ENCODE assay signal across 12 mouse cellular contexts in genomic region chr6:88639372-88639920, GRCm38 (mm10). TPM values are rescaled to one million over a fixed set of nuclear protein-coding genes. Genes with fewer than 3 reads are reported as not detected.
A peak's percentile ranks its signal among the peaks of the same experiment; 100 is the strongest.
DNase-seq lines count a peak whose midpoint lies in the region; ATAC-seq lines count a peak whose summit lies in the region.
"Had no signal": no experiment of that assay in that cellular context is flagged by ENCODE, and none has a peak within 500 bp of the region (broad histone marks: within the 10 kb centered on the region; RNA-seq: fewer than 3 reads in every experiment).

No protein-coding gene starts in this region.

- ATAC-seq in heart, embryonic 15.5 days (replicated peaks; ENCODE audit: insufficient number of reproducible peaks, insufficient read depth, low FRiP score, low read depth): no peak
- ATAC-seq in neural tube, embryonic 12.5 days (ENCODE audit: low FRiP score, low read depth): no peak
- no peak for ATAC-seq in hindbrain, embryonic 15.5 days (ENCODE audit: low FRiP score, low read depth)
- ATAC-seq: CD4-positive, CD25-positive, alpha-beta regulatory T cell, adult 4 months had no signal

- no peaks in the 10 kb centered on the region for H3K9me3 ChIP-seq in heart, embryonic 15.5 days (replicated peaks)
- no peaks in the 10 kb centered on the region for H3K9me3 ChIP-seq in neural tube, embryonic 12.5 days
- H3K9me3 ChIP-seq in hindbrain, embryonic 15.5 days: no peaks in the 10 kb centered on the region

- WGBS in heart, embryonic 15.5 days: 34% methylated on average over 6 of the region's 6 CpGs
- WGBS in neural tube, embryonic 12.5 days: 38% methylated on average over 6 of the region's 6 CpGs
- 39% methylated on average over 6 of the region's 6 CpGs for WGBS in hindbrain, embryonic 15.5 days

- H3K4me3 ChIP-seq in heart, embryonic 15.5 days: no peak overlapping the region
- H3K4me3 ChIP-seq in neural tube, embryonic 12.5 days: no peak overlapping the region
- no peak overlapping the region for H3K4me3 ChIP-seq in hindbrain, embryonic 15.5 days
- H3K4me3 ChIP-seq: limb, embryonic 13.5 days had no signal

- no peak for DNase-seq in heart, postnatal 4 days
- DNase-seq in neural tube, embryonic 10.5 days (ENCODE audit: extremely low spot score, low spot score): no peak
- no peak for DNase-seq in lung, postnatal 25 days (ENCODE audit: low spot score)
- no peak for DNase-seq in urinary bladder, postnatal 25 days (ENCODE audit: low spot score)
- no peak for DNase-seq in cerebellum, adult 11 months

- no peak overlapping the region for H3K27ac ChIP-seq in heart, embryonic 15.5 days
- no peak overlapping the region for H3K27ac ChIP-seq in neural tube, embryonic 12.5 days
- peak overlapping the region; percentile 56 for H3K27ac ChIP-seq in hindbrain, embryonic 15.5 days (replicated peaks)
- H3K27ac ChIP-seq: limb, embryonic 13.5 days; macrophage had no signal

- no peak overlapping the region for H3K9ac ChIP-seq in heart, embryonic 15.5 days
- no peak overlapping the region for H3K9ac ChIP-seq in neural tube, embryonic 12.5 days
- no peak overlapping the region for H3K9ac ChIP-seq in hindbrain, embryonic 15.5 days
- H3K9ac ChIP-seq: limb, embryonic 13.5 days had no signal

- peaks cover 17% of the 10 kb centered on the region; the same call in 1 of the 2 replicates for H3K4me1 ChIP-seq in heart, embryonic 15.5 days (replicated peaks)
- H3K4me1 ChIP-seq in neural tube, embryonic 12.5 days: peaks cover 7% of the 10 kb centered on the region; the same call in 1 of the 2 replicates
- peaks cover 18% of the 10 kb centered on the region for H3K4me1 ChIP-seq in hindbrain, embryonic 15.5 days (replicated peaks)

- H3K4me2 ChIP-seq in heart, embryonic 15.5 days: peak overlapping the region; percentile 27; the same call in 1 of the 2 replicates
- peak overlapping the region; percentile 23 for H3K4me2 ChIP-seq in neural tube, embryonic 12.5 days (replicated peaks)
- H3K4me2 ChIP-seq in hindbrain, embryonic 15.5 days: peak overlapping the region; percentile 45
- H3K4me2 ChIP-seq: limb, embryonic 13.5 days had no signal

- no peaks in the 10 kb centered on the region for H3K27me3 ChIP-seq in heart, embryonic 15.5 days
- no peaks in the 10 kb centered on the region for H3K27me3 ChIP-seq in neural tube, embryonic 12.5 days (replicated peaks)
- no peaks in the 10 kb centered on the region for H3K27me3 ChIP-seq in hindbrain, embryonic 15.5 days
- H3K27me3 ChIP-seq: limb, embryonic 13.5 days had no signal

- no peaks in the 10 kb centered on the region for H3K36me3 ChIP-seq in heart, embryonic 15.5 days
- no peaks in the 10 kb centered on the region for H3K36me3 ChIP-seq in neural tube, embryonic 12.5 days
- no peaks in the 10 kb centered on the region for H3K36me3 ChIP-seq in hindbrain, embryonic 15.5 days
- H3K36me3 ChIP-seq: limb, embryonic 13.5 days had no signal

RNA-seq across cellular contexts. Expression of gene Kbtbd12, which starts 1.7 kb away (rescaled TPM):
- 25.5 and 25.6 TPM in 2 replicates for polyA plus RNA-seq in heart, embryonic 15.5 days (2015; fragmentation: Nextera tagmentation; extraction: Ambion mirVana)
- total RNA-seq in heart, postnatal 4 days (2021): 10 to 100 TPM; 20.1 to 25.7 TPM
- not detected in 2 replicates for polyA plus RNA-seq in neural tube, embryonic 12.5 days (2016; fragmentation: Nextera tagmentation; extraction: Ambion mirVana)
- 0.83 and 0.88 TPM in 2 replicates for polyA plus RNA-seq in hindbrain, embryonic 15.5 days (2015; fragmentation: Nextera tagmentation; extraction: Ambion mirVana)
- polyA plus RNA-seq: CD4-positive, CD25-positive, alpha-beta regulatory T cell, adult 4 months; neural tube, embryonic 11.5 days had no signal

Comparison
In these comparisons a context has a peak if more than half of its experiments do, and no peak if none do; other contexts are left out.
1. RNA of gene Kbtbd12, which starts 1.7 kb away (polyA plus RNA-seq): 25.5 to 25.6 TPM in heart, embryonic 15.5 days; 0.83 to 0.88 TPM in hindbrain, embryonic 15.5 days and not detected in neural tube, embryonic 12.5 days; every median in the first group is over 10 times any median in the second.
2. Peak in every context shown above with its lines, with median percentiles within 50 percentile points of each other: H3K4me2 ChIP-seq.